ENCODE assay signal across 9 mouse cellular contexts in genomic region chr5:115484996-115485395, GRCm38 (mm10). TPM values are rescaled to one million over a fixed set of nuclear protein-coding genes. Genes with fewer than 3 reads are reported as not detected.
DNase-seq lines count a peak whose midpoint lies in the region; ATAC-seq and TF ChIP-seq lines count a peak whose summit lies in the region.
"Had no signal": no experiment of that assay in that cellular context is flagged by ENCODE, and none has a peak within 500 bp of the region (broad histone marks: within the 10 kb centered on the region; RNA-seq: fewer than 3 reads in every experiment).

No protein-coding gene starts in this region.

- H3K4me1 ChIP-seq in heart, embryonic 10.5 days, result peaks cover 28% of the 10 kb centered on the region
- 0 out of 4 replicates have a peak, but pooled peaks cover 0 to 6% of the 10 kb centered on the region in 2 experiments for H3K4me1 ChIP-seq in MEL (ENCODE audit: control insufficient read depth in 1 of 2, insufficient read depth in 2 of 2, low read length in 2 of 2)
- H3K4me1 ChIP-seq in hindbrain, embryonic 11.5 days (replicated peaks; ENCODE audit: control insufficient read depth, insufficient read depth, low read length), result peaks cover 3% of the 10 kb centered on the region
- H3K4me1 ChIP-seq in midbrain, embryonic 10.5 days, result peaks cover 38% of the 10 kb centered on the region

- H3K36me3 ChIP-seq in heart, embryonic 10.5 days, result peaks cover 5% of the 10 kb centered on the region; the same call in 1 of the 2 replicates
- peaks cover 0 to 6% of the 10 kb centered on the region in 2 experiments; a peak in 2 of 4 replicates for H3K36me3 ChIP-seq in MEL (ENCODE audit: control insufficient read depth in 1 of 2, insufficient read depth in 2 of 2, low read length in 2 of 2)
- no peaks in the 10 kb centered on the region for H3K36me3 ChIP-seq in hindbrain, embryonic 11.5 days (ENCODE audit: control insufficient read depth, insufficient read depth, low read length)
- H3K36me3 ChIP-seq in midbrain, embryonic 10.5 days, result no peaks in the 10 kb centered on the region

- peak overlapping the region; percentile 40 for H3K4me2 ChIP-seq in hindbrain, embryonic 11.5 days (replicated peaks; ENCODE audit: low read depth, low read length)

- H3K79me2 ChIP-seq in MEL (ENCODE audit: control insufficient read depth, insufficient read depth, low read length, poor library complexity), result no peaks in the 10 kb centered on the region

- 62% methylated on average over 5 of the region's 5 CpGs for WGBS in heart, embryonic 10.5 days
- 66% methylated on average over 5 of the region's 5 CpGs for WGBS in hindbrain, embryonic 11.5 days
- WGBS in midbrain, embryonic 10.5 days, result 74% methylated on average over 5 of the region's 5 CpGs

- peak overlapping the region; percentile 63 for H3K4me3 ChIP-seq in heart, embryonic 10.5 days
- H3K4me3 ChIP-seq in MEL (ENCODE audit: control insufficient read depth in 1 of 2, insufficient read depth in 1 of 2, low read depth in 2 of 2, low read length in 2 of 2), result peak overlapping the region; percentile 63 to 65
- H3K4me3 ChIP-seq in hindbrain, embryonic 11.5 days (ENCODE audit: low read depth, low read length), result no peak overlapping the region
- peak overlapping the region; percentile 53 for H3K4me3 ChIP-seq in midbrain, embryonic 10.5 days

- no peak for TF ChIP-seq POLR2A in MEL (IDR thresholded peaks at IDR 0.05; ENCODE audit: control insufficient read depth in 1 of 2, insufficient read depth in 1 of 2, low read depth in 1 of 2, low read length in 2 of 2, poor library complexity in 1 of 2)

- no peak for DNase-seq in heart, embryonic 10.5 days (ENCODE audit: low spot score)
- no peak for DNase-seq in heart, postnatal 36 days
- DNase-seq in MEL (ENCODE audit: low read depth, low spot score), result no peak
- no peak for DNase-seq in hindbrain, embryonic 11.5 days (ENCODE audit: low spot score)
- DNase-seq in midbrain, embryonic 10.5 days (ENCODE audit: low spot score), result no peak
- no peak for DNase-seq in right cerebral cortex, adult 2 months (ENCODE audit: low spot score in 2 of 2)
- no peak for DNase-seq in layer of hippocampus, adult 11-12 months (ENCODE audit: low spot score)
- DNase-seq in kidney, adult 18-20 months, result no peak

- peak overlapping the region; percentile 69 for H3K9ac ChIP-seq in MEL (ENCODE audit: control insufficient read depth, low read depth, low read length, poor library complexity, severe bottlenecking)
- no peak overlapping the region; the same call in 1 of the 2 replicates for H3K9ac ChIP-seq in hindbrain, embryonic 11.5 days (ENCODE audit: low read depth, low read length)

- no peak overlapping the region for H3K27ac ChIP-seq in heart, embryonic 10.5 days
- peak overlapping the region; percentile 58; the same call in 1 of the 2 replicates for H3K27ac ChIP-seq in MEL (ENCODE audit: control insufficient read depth, low read depth, low read length)
- H3K27ac ChIP-seq in hindbrain, embryonic 11.5 days (ENCODE audit: low read depth, low read length), result no peak overlapping the region
- peak overlapping the region; percentile 83; the same call in 1 of the 2 replicates for H3K27ac ChIP-seq in midbrain, embryonic 10.5 days (replicated peaks)

- no peak for TF ChIP-seq CTCF in MEL (IDR thresholded peaks at IDR 0.05 in 2 of 3, conservative IDR thresholded peaks at IDR 0.05 in 1 of 3; ENCODE audit: control insufficient read depth in 1 of 3, insufficient read depth in 1 of 3, low read depth in 2 of 3, low read length in 3 of 3, poor library complexity in 1 of 3, severe bottlenecking in 1 of 3)

- H3K9me3 ChIP-seq in heart, embryonic 10.5 days, result no peaks in the 10 kb centered on the region
- no peaks in the 10 kb centered on the region for H3K9me3 ChIP-seq in MEL (replicated peaks; ENCODE audit: insufficient read depth, low read length)
- no peaks in the 10 kb centered on the region for H3K9me3 ChIP-seq in hindbrain, embryonic 11.5 days (ENCODE audit: control insufficient read depth, low read length)
- no peaks in the 10 kb centered on the region for H3K9me3 ChIP-seq in midbrain, embryonic 10.5 days (replicated peaks)

- no peak for ATAC-seq in hindbrain, embryonic 11.5 days (ENCODE audit: low FRiP score)

- no peak for TF ChIP-seq EP300 in MEL (IDR thresholded peaks at IDR 0.05; ENCODE audit: low read depth in 1 of 2, low read length in 2 of 2)

- no peak for TF ChIP-seq RAD21 in MEL (IDR thresholded peaks at IDR 0.05; ENCODE audit: low read depth, low read length)

- intact Hi-C loops in heart, postnatal 36 days (cut with DNase I), result no loop called here

- H3K27me3 ChIP-seq in heart, embryonic 10.5 days (ENCODE audit: insufficient read depth, poor library complexity, severe bottlenecking), result peaks cover 31% of the 10 kb centered on the region
- H3K27me3 ChIP-seq in MEL (ENCODE audit: control insufficient read depth in 1 of 2, insufficient read depth in 2 of 2, low read length in 2 of 2), result no peaks in the 10 kb centered on the region
- H3K27me3 ChIP-seq in hindbrain, embryonic 11.5 days (ENCODE audit: control insufficient read depth, insufficient read depth, low read length), result peaks cover 18% of the 10 kb centered on the region
- H3K27me3 ChIP-seq in midbrain, embryonic 10.5 days (ENCODE audit: low read depth, poor library complexity, severe bottlenecking), result peaks cover 35% of the 10 kb centered on the region

TF ChIP-seq in MEL, 35 proteins besides CTCF, POLR2A, EP300 and RAD21:
- TF ChIP-seq TBP (IDR thresholded peaks at IDR 0.05; ENCODE audit: low read depth, low read length), result no peak
- no peak for TF ChIP-seq ETS1 (IDR thresholded peaks at IDR 0.05; ENCODE audit: low read depth, low read length)
- no peak for TF ChIP-seq MAX (IDR thresholded peaks at IDR 0.05; ENCODE audit: low read length)
- no peak for TF ChIP-seq MEF2A (IDR thresholded peaks at IDR 0.05; ENCODE audit: extremely low read depth, insufficient replicate concordance, low read depth, low read length, poor library complexity, severe bottlenecking)
- TF ChIP-seq ELF1 (IDR thresholded peaks at IDR 0.05; ENCODE audit: low read depth, low read length), result no peak
- no peak for TF ChIP-seq ZKSCAN1 (IDR thresholded peaks at IDR 0.05; ENCODE audit: low read depth, low read length)
- TF ChIP-seq NELFE (IDR thresholded peaks at IDR 0.05; ENCODE audit: low read depth, low read length), result no peak
- no peak for TF ChIP-seq MXI1 (IDR thresholded peaks at IDR 0.05; ENCODE audit: low read depth, low read length)
- TF ChIP-seq USF2 (IDR thresholded peaks at IDR 0.05; ENCODE audit: borderline replicate concordance in 1 of 2, insufficient read depth in 1 of 2, low read depth in 1 of 2, low read length in 2 of 2), result no peak
- TF ChIP-seq MAFK (IDR thresholded peaks at IDR 0.05; ENCODE audit: borderline replicate concordance, low read depth, low read length), result no peak
- no peak for TF ChIP-seq HCFC1 (IDR thresholded peaks at IDR 0.05; ENCODE audit: low read depth, low read length)
- no peak for TF ChIP-seq TCF12 (IDR thresholded peaks at IDR 0.05; ENCODE audit: low read depth, low read length)

RNA-seq across cellular contexts. Expression of gene Sirt4, which starts 0.5 kb away (rescaled TPM):
- 18.7 and 19.0 TPM in 2 replicates for polyA plus RNA-seq in heart, embryonic 10.5 days (2016; fragmentation: Nextera tagmentation; extraction: Ambion mirVana)
- total RNA-seq in heart, postnatal 36 days (2021), result 10 to 100 TPM; 17.9 to 18.1 TPM
- 7.6 and 9.2 TPM in 2 replicates for total RNA-seq in MEL (2012; rRNA removed)
- polyA plus RNA-seq in MEL (2012; ENCODE audit: insufficient read depth in 1 of 2, insufficient read length in 2 of 2, low read depth in 1 of 2, low replicate concordance in 2 of 2, missing spikeins in 1 of 2), result 10 to 100 TPM in 1 of 2 experiments, not detected in 1; 10.3 TPM
- polyA plus RNA-seq in hindbrain, embryonic 11.5 days (2014; fragmentation: Nextera tagmentation; extraction: Ambion mirVana), result 21.3 and 23.1 TPM in 2 replicates
- polyA plus RNA-seq in midbrain, embryonic 10.5 days (2016; fragmentation: Nextera tagmentation; extraction: Ambion mirVana), result 15.2 and 17.0 TPM in 2 replicates

RNA-seq across cellular contexts. Expression of gene Pla2g1b, which starts 18.9 kb away (rescaled TPM):
- 0.48 and 1.4 TPM in 2 replicates for polyA plus RNA-seq in heart, embryonic 10.5 days (2016; fragmentation: Nextera tagmentation; extraction: Ambion mirVana)
- total RNA-seq in heart, postnatal 36 days (2021), result not detected
- total RNA-seq in MEL (2012; rRNA removed), result 0.58 and 0.92 TPM in 2 replicates
- polyA plus RNA-seq in MEL (2012; ENCODE audit: insufficient read depth in 1 of 2, insufficient read length in 2 of 2, low read depth in 1 of 2, low replicate concordance in 2 of 2, missing spikeins in 1 of 2), result 1 to 10 TPM in 1 of 2 experiments, not detected in 1; 6.6 TPM
- 0.56 and 1.1 TPM in 2 replicates for polyA plus RNA-seq in hindbrain, embryonic 11.5 days (2014; fragmentation: Nextera tagmentation; extraction: Ambion mirVana)
- 0.41 and 0.62 TPM in 2 replicates for polyA plus RNA-seq in midbrain, embryonic 10.5 days (2016; fragmentation: Nextera tagmentation; extraction: Ambion mirVana)
- polyA plus RNA-seq: CD4-positive, CD25-positive, alpha-beta regulatory T cell, adult 4 months had no signal

RNA-seq across cellular contexts. Expression of gene Pxn, which starts 21.5 kb away (rescaled TPM):
- 30.3 and 31.9 TPM in 2 replicates for polyA plus RNA-seq in heart, embryonic 10.5 days (2016; fragmentation: Nextera tagmentation; extraction: Ambion mirVana)
- total RNA-seq in heart, postnatal 36 days (2021), result 10 to 100 TPM; 36.2 to 37.9 TPM
- 12.7 and 15.2 TPM in 2 replicates for total RNA-seq in MEL (2012; rRNA removed)
- 100 to 1,000 TPM in 1 of 2 experiments, 10 to 100 TPM in 1; 29.2 to 167 TPM for polyA plus RNA-seq in MEL (2012; ENCODE audit: insufficient read depth in 1 of 2, insufficient read length in 2 of 2, low read depth in 1 of 2, low replicate concordance in 2 of 2, missing spikeins in 1 of 2)
- polyA plus RNA-seq in hindbrain, embryonic 11.5 days (2014; fragmentation: Nextera tagmentation; extraction: Ambion mirVana), result 9.0 and 10.1 TPM in 2 replicates
- polyA plus RNA-seq in midbrain, embryonic 10.5 days (2016; fragmentation: Nextera tagmentation; extraction: Ambion mirVana), result 27.9 and 28.9 TPM in 2 replicates

RNA-seq across cellular contexts. Expression of gene Msi1, which starts 55.6 kb away (rescaled TPM):
- polyA plus RNA-seq in heart, embryonic 10.5 days (2016; fragmentation: Nextera tagmentation; extraction: Ambion mirVana), result 9.6 and 17.1 TPM in 2 replicates
- total RNA-seq in heart, postnatal 36 days (2021), result 1 to 10 TPM in 1 of 2 experiments, under 1 TPM in 1; 0.92 to 1.2 TPM
- 3.1 and 3.5 TPM in 2 replicates for total RNA-seq in MEL (2012; rRNA removed)
- 1 to 10 TPM in 1 of 2 experiments, not detected in 1; 5.7 TPM for polyA plus RNA-seq in MEL (2012; ENCODE audit: insufficient read depth in 1 of 2, insufficient read length in 2 of 2, low read depth in 1 of 2, low replicate concordance in 2 of 2, missing spikeins in 1 of 2)
- 136 and 141 TPM in 2 replicates for polyA plus RNA-seq in hindbrain, embryonic 11.5 days (2014; fragmentation: Nextera tagmentation; extraction: Ambion mirVana)
- 190 and 232 TPM in 2 replicates for polyA plus RNA-seq in midbrain, embryonic 10.5 days (2016; fragmentation: Nextera tagmentation; extraction: Ambion mirVana)
- polyA plus RNA-seq: CD4-positive, CD25-positive, alpha-beta regulatory T cell, adult 4 months had no signal

Comparison
In these comparisons a context has a peak if more than half of its experiments do, and no peak if none do; other contexts are left out.
1. H3K27ac ChIP-seq: peak in MEL (single experiment) and midbrain, embryonic 10.5 days (single experiment); none in heart, embryonic 10.5 days (single experiment) and hindbrain, embryonic 11.5 days (single experiment).